Mouse (Mus musculus): Measurements from ENCODE around the gene Alkbh4. TPM values are rescaled to one million over a fixed set of nuclear protein-coding genes. Genes with fewer than 3 reads are reported as not detected.

Gene Alkbh4
- polyA plus RNA-seq, 1 experiment from 2014 or later = 24.9 TPM

DNA sequence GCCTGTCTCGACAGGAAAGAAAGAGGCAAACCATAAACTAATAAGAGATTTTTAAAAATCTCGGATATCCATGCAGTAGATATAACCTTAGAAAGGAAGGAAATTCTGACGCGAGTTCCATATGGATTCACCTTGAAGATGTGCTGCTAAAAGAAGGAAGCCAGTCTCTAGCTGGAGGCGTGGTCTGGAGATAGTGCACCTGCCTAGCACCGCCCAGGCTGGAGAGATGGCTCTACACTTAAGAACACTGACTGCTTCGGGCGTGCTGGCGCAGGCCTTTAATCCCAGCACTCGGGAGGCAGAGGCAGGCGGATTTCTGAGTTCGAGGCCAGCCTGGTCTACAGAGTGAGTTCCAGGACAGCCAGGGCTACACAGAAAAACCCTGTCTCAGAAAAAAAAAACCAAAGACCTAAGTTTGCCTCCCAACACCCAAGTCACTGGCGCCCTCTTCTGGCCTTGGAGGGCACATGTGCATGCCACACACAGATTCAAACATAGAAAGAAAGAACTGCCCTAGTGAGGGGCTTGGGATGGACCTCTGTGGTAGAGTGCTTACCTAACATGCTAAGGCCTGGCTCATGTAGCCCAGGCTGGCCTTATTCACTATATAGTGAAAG, 1.8 kb downstream of the Alkbh4 start:
- ATAC-seq (replicated peaks; ENCODE audit: low FRiP score) (no peak; the same call in 1 of the 2 replicates), DNase-seq (ENCODE audit: low spot score) (peak; percentile 54)
- no peaks in the 10 kb centered on the region for H3K9me3 ChIP-seq (ENCODE audit: control insufficient read depth, low read length)
- peaks cover 26% of the 10 kb centered on the region for H3K36me3 ChIP-seq (ENCODE audit: control insufficient read depth, insufficient read depth, low read length)
- H3K4me3 ChIP-seq (ENCODE audit: low read depth, low read length) = peak overlapping the region; percentile 71; the same call in 1 of the 2 replicates
- WGBS = 57% methylated on average over 13 of the region's 13 CpGs
- H3K4me1 ChIP-seq (replicated peaks; ENCODE audit: control insufficient read depth, insufficient read depth, low read length) = peaks cover 13% of the 10 kb centered on the region
- H3K27ac ChIP-seq (ENCODE audit: low read depth, low read length) = peak overlapping the region; percentile 48; the same call in 1 of the 2 replicates
- no peak overlapping the region for H3K9ac ChIP-seq (ENCODE audit: low read depth, low read length)
- H3K27me3 ChIP-seq (replicated peaks; ENCODE audit: control insufficient read depth, insufficient read depth, low read length) = no peaks in the 10 kb centered on the region
- H3K4me2 ChIP-seq = peak overlapping the region; percentile 78

GRCm38 (mm10) chr5:136139393-136139792, 3.4 kb downstream of the Alkbh4 start:
- ATAC-seq (replicated peaks; ENCODE audit: low FRiP score) (no peak), DNase-seq (ENCODE audit: low spot score) (no peak)
- no peak overlapping the region for H3K27ac ChIP-seq (ENCODE audit: low read depth, low read length)
- H3K9ac ChIP-seq (ENCODE audit: low read depth, low read length) = no peak overlapping the region
- H3K27me3 ChIP-seq (replicated peaks; ENCODE audit: control insufficient read depth, insufficient read depth, low read length) = no peaks in the 10 kb centered on the region
- H3K4me2 ChIP-seq = no peak overlapping the region
- peaks cover 22% of the 10 kb centered on the region for H3K36me3 ChIP-seq (ENCODE audit: control insufficient read depth, insufficient read depth, low read length)
- WGBS = 90% methylated on average over 13 of the region's 13 CpGs
- H3K4me3 ChIP-seq (ENCODE audit: low read depth, low read length) = 0 out of 2 replicates have a peak overlapping the region, but pooled peaks have one; percentile 5
- peaks cover 13% of the 10 kb centered on the region for H3K4me1 ChIP-seq (replicated peaks; ENCODE audit: control insufficient read depth, insufficient read depth, low read length)
- no peaks in the 10 kb centered on the region for H3K9me3 ChIP-seq (ENCODE audit: control insufficient read depth, low read length)

- no peak overlapping the region for H3K4me3 ChIP-seq (ENCODE audit: low read depth, low read length)
- H3K36me3 ChIP-seq (ENCODE audit: control insufficient read depth, insufficient read depth, low read length) = peaks cover 22% of the 10 kb centered on the region
- no peak for ATAC-seq (replicated peaks; ENCODE audit: low FRiP score)
- no peak for DNase-seq (ENCODE audit: low spot score)
- H3K4me1 ChIP-seq (replicated peaks; ENCODE audit: control insufficient read depth, insufficient read depth, low read length) = peaks cover 9% of the 10 kb centered on the region
- no peaks in the 10 kb centered on the region for H3K27me3 ChIP-seq (replicated peaks; ENCODE audit: control insufficient read depth, insufficient read depth, low read length)
- H3K9me3 ChIP-seq (ENCODE audit: control insufficient read depth, low read length) = no peaks in the 10 kb centered on the region
- no peak overlapping the region for H3K4me2 ChIP-seq
- no peak overlapping the region for H3K27ac ChIP-seq (ENCODE audit: low read depth, low read length)
- H3K9ac ChIP-seq (ENCODE audit: low read depth, low read length) = no peak overlapping the region
- 92% methylated on average over 10 of the region's 10 CpGs for WGBS
Measured at GRCm38 (mm10) chr5:136140057-136140482, 4.1 kb downstream of the Alkbh4 start.

- no peak overlapping the region for H3K9ac ChIP-seq (ENCODE audit: low read depth, low read length)
- H3K4me2 ChIP-seq = no peak overlapping the region
- no peaks in the 10 kb centered on the region for H3K9me3 ChIP-seq (ENCODE audit: control insufficient read depth, low read length)
- DNase-seq (ENCODE audit: low spot score) = no peak
- H3K27ac ChIP-seq (ENCODE audit: low read depth, low read length) = no peak overlapping the region
- no peaks in the 10 kb centered on the region for H3K27me3 ChIP-seq (replicated peaks; ENCODE audit: control insufficient read depth, insufficient read depth, low read length)
- H3K36me3 ChIP-seq (ENCODE audit: control insufficient read depth, insufficient read depth, low read length) = peaks cover 22% of the 10 kb centered on the region
- no peak overlapping the region for H3K4me3 ChIP-seq (ENCODE audit: low read depth, low read length)
- WGBS = 83% methylated on average over 5 of the region's 5 CpGs
- no peak for ATAC-seq (replicated peaks; ENCODE audit: low FRiP score)
- H3K4me1 ChIP-seq (replicated peaks; ENCODE audit: control insufficient read depth, insufficient read depth, low read length) = peaks cover 3% of the 10 kb centered on the region
Measured at GRCm38 (mm10) chr5:136142746-136143145, 6.8 kb downstream of the Alkbh4 start.

DNA sequence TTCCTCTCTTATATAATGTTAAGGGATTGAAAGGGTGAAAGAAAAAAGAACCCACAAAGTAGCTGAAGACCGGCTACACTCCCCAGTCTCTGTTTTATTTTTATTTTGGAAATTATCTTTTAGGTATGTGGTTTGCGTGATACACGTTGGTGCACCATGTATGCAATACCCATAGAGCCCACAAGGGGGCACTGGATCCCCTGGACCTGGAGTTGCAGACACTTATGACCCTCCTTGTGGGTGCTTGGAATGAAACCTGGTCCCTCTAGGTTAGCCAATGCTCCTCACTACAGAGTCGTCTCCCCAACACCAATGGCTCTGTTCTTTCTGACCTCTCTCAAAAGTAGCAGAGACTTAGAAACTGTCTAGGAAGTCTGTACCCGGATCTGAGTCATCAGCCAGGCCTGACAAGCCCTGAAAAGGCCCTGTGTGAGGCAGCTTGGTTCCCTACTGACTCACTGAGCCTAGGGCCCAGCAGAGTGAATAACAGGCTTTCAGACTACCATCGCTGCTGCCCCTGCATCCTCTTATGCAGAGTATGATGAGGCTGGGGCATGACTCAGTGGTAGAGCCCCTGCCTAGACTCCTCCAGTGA, 7.3 kb downstream of the Alkbh4 start:
- Histone ChIP-seq H3K4me3 (ENCODE audit: low read depth, low read length) (no peak overlapping the region), H3K9ac (ENCODE audit: low read depth, low read length) (no peak overlapping the region), H3K9me3 (ENCODE audit: control insufficient read depth, low read length) (no peaks in the 10 kb centered on the region), H3K36me3 (ENCODE audit: control insufficient read depth, insufficient read depth, low read length) (peaks cover 22% of the 10 kb centered on the region), H3K4me2 (no peak overlapping the region), H3K27me3 (replicated peaks; ENCODE audit: control insufficient read depth, insufficient read depth, low read length) (no peaks in the 10 kb centered on the region), H3K4me1 (replicated peaks; ENCODE audit: control insufficient read depth, insufficient read depth, low read length) (peaks cover 3% of the 10 kb centered on the region), H3K27ac (ENCODE audit: low read depth, low read length) (no peak overlapping the region)
- ATAC-seq (replicated peaks; ENCODE audit: low FRiP score) (no peak), DNase-seq (ENCODE audit: low spot score) (no peak)
- 88% methylated on average over 6 of the region's 6 CpGs for WGBS

DNA sequence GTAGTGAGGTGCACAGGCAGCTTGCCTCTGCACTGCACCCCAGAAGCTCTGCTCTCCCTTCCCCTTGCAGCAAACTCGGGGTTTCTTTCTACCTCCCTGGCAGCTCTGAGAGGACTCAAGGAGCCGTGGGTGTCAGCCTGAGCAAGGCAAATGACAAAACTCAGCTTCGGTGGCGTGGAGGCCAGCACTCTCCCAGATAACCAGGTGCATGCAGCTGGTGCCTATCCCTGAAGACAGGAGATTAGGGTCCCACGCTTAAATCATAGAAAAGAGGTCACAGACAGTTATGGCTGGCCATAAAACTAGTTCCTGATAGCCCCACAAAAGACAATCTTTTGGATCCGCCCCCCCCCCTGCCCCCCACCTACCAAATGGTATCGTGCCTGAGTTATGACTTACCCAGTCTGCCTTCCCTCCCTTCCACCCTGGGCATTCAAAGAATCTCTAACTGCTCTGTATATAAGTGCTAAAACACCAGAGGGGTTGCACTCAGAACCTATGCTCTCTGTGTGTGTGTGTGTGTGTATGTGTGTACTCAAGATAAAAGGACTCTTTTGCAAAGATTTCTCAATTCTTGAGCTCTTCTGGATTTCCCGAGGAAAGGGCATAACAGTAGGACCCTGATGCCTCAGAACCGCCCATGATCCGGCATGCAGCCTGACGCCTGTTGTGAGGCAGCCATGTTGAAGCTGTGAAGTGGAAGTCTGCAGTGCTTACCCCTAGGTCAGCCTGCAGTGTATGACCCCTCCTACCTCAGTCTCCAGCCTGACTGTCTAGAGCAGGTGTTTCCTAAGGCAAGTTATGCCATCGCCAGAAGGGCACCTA, 8.9 kb downstream of the Alkbh4 start:
- Histone ChIP-seq H3K9ac (ENCODE audit: low read depth, low read length) (no peak overlapping the region), H3K27me3 (replicated peaks; ENCODE audit: control insufficient read depth, insufficient read depth, low read length) (no peaks in the 10 kb centered on the region), H3K36me3 (ENCODE audit: control insufficient read depth, insufficient read depth, low read length) (peaks cover 18% of the 10 kb centered on the region), H3K4me3 (ENCODE audit: low read depth, low read length) (no peak overlapping the region), H3K4me1 (replicated peaks; ENCODE audit: control insufficient read depth, insufficient read depth, low read length) (peaks cover 3% of the 10 kb centered on the region), H3K27ac (ENCODE audit: low read depth, low read length) (no peak overlapping the region), H3K9me3 (ENCODE audit: control insufficient read depth, low read length) (no peaks in the 10 kb centered on the region), H3K4me2 (no peak overlapping the region)
- WGBS = 53% methylated on average over 12 of the region's 12 CpGs
- no peak for DNase-seq (ENCODE audit: low spot score)
- ATAC-seq (replicated peaks; ENCODE audit: low FRiP score) = peak; percentile 30; the same call in 1 of the 2 replicates

DNA sequence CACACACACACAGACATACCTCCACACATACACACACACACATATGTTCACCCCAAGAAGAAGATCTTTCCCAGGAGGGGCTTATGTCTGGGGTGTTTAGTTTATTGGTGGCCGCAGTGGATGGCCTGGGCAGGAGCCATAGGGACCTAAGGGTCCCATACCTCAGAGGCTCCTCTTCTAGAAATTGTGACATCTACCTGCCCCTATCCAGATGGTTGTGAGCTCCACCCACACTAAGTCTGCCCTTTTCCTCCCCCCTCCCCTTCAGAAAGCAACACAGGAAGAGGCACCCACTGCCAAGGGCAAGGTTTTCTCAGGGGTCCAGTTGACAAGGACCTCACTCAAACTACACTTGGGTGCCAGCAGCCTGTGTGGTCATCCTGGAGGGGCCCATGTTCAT, 11.0 kb downstream of the Alkbh4 start:
- Histone ChIP-seq H3K9me3 (ENCODE audit: control insufficient read depth, low read length) (no peaks in the 10 kb centered on the region), H3K27ac (ENCODE audit: low read depth, low read length) (no peak overlapping the region), H3K4me1 (replicated peaks; ENCODE audit: control insufficient read depth, insufficient read depth, low read length) (peaks cover 3% of the 10 kb centered on the region), H3K4me3 (ENCODE audit: low read depth, low read length) (no peak overlapping the region), H3K36me3 (ENCODE audit: control insufficient read depth, insufficient read depth, low read length) (peaks cover 4% of the 10 kb centered on the region; the same call in 1 of the 2 replicates), H3K27me3 (replicated peaks; ENCODE audit: control insufficient read depth, insufficient read depth, low read length) (no peaks in the 10 kb centered on the region), H3K4me2 (no peak overlapping the region), H3K9ac (ENCODE audit: low read depth, low read length) (no peak overlapping the region)
- WGBS = 81% methylated on average over 1 of the region's 1 CpGs
- no peak for DNase-seq (ENCODE audit: low spot score)
- no peak for ATAC-seq (replicated peaks; ENCODE audit: low FRiP score)

DNA sequence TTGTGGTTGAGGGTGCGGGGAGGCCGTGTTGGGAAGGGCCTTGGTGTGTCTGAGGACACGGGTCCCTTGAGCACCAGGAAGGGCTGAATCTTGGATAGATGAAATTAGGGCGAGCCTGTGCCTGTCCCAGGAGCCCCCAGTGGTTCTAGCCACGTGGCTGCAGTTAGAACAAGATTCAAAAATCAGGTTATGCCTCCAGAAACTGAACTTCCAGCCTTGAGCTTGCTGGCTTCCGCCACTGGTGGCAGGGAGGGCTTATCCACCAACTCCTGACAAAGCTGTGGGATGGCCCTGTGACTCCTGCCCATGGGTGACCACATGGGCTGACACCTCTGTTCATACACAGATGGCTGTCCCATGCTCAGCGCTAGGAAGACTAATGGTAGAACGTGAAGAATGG, 11.8 kb downstream of the Alkbh4 start:
- no peak for ATAC-seq (replicated peaks; ENCODE audit: low FRiP score)
- H3K27ac ChIP-seq (ENCODE audit: low read depth, low read length) = no peak overlapping the region
- WGBS = 62% methylated on average over 8 of the region's 8 CpGs

More for the DNA sequence above, 11.8 kb downstream of the Alkbh4 start:
- peaks cover 3% of the 10 kb centered on the region for H3K4me1 ChIP-seq (replicated peaks; ENCODE audit: control insufficient read depth, insufficient read depth, low read length)
- no peaks in the 10 kb centered on the region for H3K36me3 ChIP-seq (ENCODE audit: control insufficient read depth, insufficient read depth, low read length)
- H3K9me3 ChIP-seq (ENCODE audit: control insufficient read depth, low read length) = no peaks in the 10 kb centered on the region
- no peak overlapping the region for H3K4me2 ChIP-seq
- H3K9ac ChIP-seq (ENCODE audit: low read depth, low read length) = no peak overlapping the region
- no peak overlapping the region for H3K4me3 ChIP-seq (ENCODE audit: low read depth, low read length)
- H3K27me3 ChIP-seq (replicated peaks; ENCODE audit: control insufficient read depth, insufficient read depth, low read length) = no peaks in the 10 kb centered on the region
- no peak for DNase-seq (ENCODE audit: low spot score)
